ENCODE assay signal across 19 mouse cellular contexts in genomic region chr7:74337677-74338420, GRCm38 (mm10).
A peak's percentile ranks its signal among the peaks of the same experiment; 100 is the strongest.
DNase-seq lines count a peak whose midpoint lies in the region; ATAC-seq lines count a peak whose summit lies in the region.
"Had no signal": no experiment of that assay in that cellular context is flagged by ENCODE, and none has a peak within 500 bp of the region (broad histone marks: within the 10 kb centered on the region; RNA-seq: fewer than 3 reads in every experiment).

No protein-coding gene starts in this region.

- no peak for ATAC-seq in megakaryocyte, adult 5-6 weeks (ENCODE audit: poor library complexity, severe bottlenecking)
- ATAC-seq: intestine, embryonic 16.5 days; midbrain, embryonic 15.5 days; Patski had no signal

- DNase-seq in adrenal gland, adult 2 months = peak; percentile 50
- DNase-seq in adrenal gland, postnatal 10 days = no peak
- peak; percentile 29 for DNase-seq in cerebellum, adult 11 months
- DNase-seq in cerebellum, adult 9-10 months = peak; percentile 71
- DNase-seq in cerebellum, postnatal 36 days = peak; percentile 55 to 63
- DNase-seq in right cerebral cortex, postnatal 25 days = no peak
- DNase-seq: gastrocnemius, postnatal 14 days; heart, postnatal 36 days; kidney, adult 9 months; kidney, postnatal 10 days; lung, embryonic 14.5 days; lung, postnatal 14 days; retina, postnatal 1 day; right cerebral cortex, postnatal 14 days; thymus, postnatal 14 days had no signal

Comparison
In these comparisons a context has a peak if more than half of its experiments do, and no peak if none do; other contexts are left out.
1. DNase-seq: peak in adrenal gland, adult 2 months (single experiment), cerebellum, adult 11 months (single experiment), cerebellum, adult 9-10 months (single experiment) and cerebellum, postnatal 36 days (2 of 2); none in adrenal gland, postnatal 10 days (single experiment) and right cerebral cortex, postnatal 25 days (single experiment).